Mouse (Mus musculus) spleen, adult 2 months (tissue): ENCODE results near the gene Megf6. TPM values are rescaled to one million over a fixed set of nuclear protein-coding genes. Genes with fewer than 3 reads are reported as not detected.

Experiments used
- DNase-seq, 2 experiments: peaks; one replicate each; pipeline versions ENCODE4 v3.0.0 to v3.0.0-alpha.2; 2012 to 2021; ENCODE audit warnings: low spot score in 2 of 2, low read depth in 1 of 2
- H3K27ac ChIP-seq: fragments of 200-500 bp; 2 replicates; pipeline ENCODE4 v1.5.1; 2012; ENCODE audit warnings: low read length, inconsistent platforms; ENCODE audit not compliant: insufficient read depth
- H3K27me3 ChIP-seq: fragments of 200-500 bp; 2 replicates; pipeline ENCODE4 v1.6.1; 2012; ENCODE audit warnings: mild to moderate bottlenecking, moderate library complexity, low read length, inconsistent platforms; ENCODE audit not compliant: control insufficient read depth, insufficient read depth
- H3K36me3 ChIP-seq: fragments of 200-500 bp; 2 replicates; pipeline ENCODE4 v1.6.1; 2012; ENCODE audit warnings: mild to moderate bottlenecking, low read length, inconsistent platforms; ENCODE audit not compliant: control insufficient read depth, insufficient read depth
- H3K4me1 ChIP-seq: fragments of 200-500 bp; 2 replicates; pipeline ENCODE4 v1.6.1; 2011; ENCODE audit warnings: inconsistent platforms; ENCODE audit not compliant: control insufficient read depth, insufficient read depth, insufficient read length
- H3K4me3 ChIP-seq: fragments of 200-500 bp; 2 replicates; pipeline ENCODE4 v1.5.1; 2011; ENCODE audit warnings: mild to moderate bottlenecking, inconsistent platforms; ENCODE audit not compliant: insufficient read depth, insufficient read length; ENCODE audit errors: extremely low read depth
- CTCF ChIP-seq: fragments of 200-500 bp; IDR thresholded peaks from 2 replicates; pipeline ENCODE4 v1.5.1; 2011; ENCODE audit warnings: mild to moderate bottlenecking, inconsistent platforms; ENCODE audit not compliant: insufficient read depth, insufficient read length, insufficient replicate concordance; ENCODE audit errors: extremely low read depth
- POLR2A ChIP-seq: fragments of 200-500 bp; IDR thresholded peaks from 2 replicates; pipeline ENCODE4 v1.6.1; 2011; ENCODE audit warnings: low read depth, low read length, inconsistent platforms
- WGBS: fragments of 180-500 bp; shearing (Covaris S2); methylation state at CpG from one replicate; pipeline ENCODE4 v1.1.7; 2018; 5-methylcytosine and 5-hydroxymethylcytosine counted together
- polyA plus RNA-seq: library from polyadenylated mRNA; depleted of rRNA; stranded (reverse); fragments of >200 nt; gene quantifications from 2 replicates; pipeline ENCODE4 v1.2.3, GENCODE M21; 2012; rRNA removed

The Megf6 gene
- 6.8 and 7.4 TPM in 2 replicates for polyA plus RNA-seq

DNA sequence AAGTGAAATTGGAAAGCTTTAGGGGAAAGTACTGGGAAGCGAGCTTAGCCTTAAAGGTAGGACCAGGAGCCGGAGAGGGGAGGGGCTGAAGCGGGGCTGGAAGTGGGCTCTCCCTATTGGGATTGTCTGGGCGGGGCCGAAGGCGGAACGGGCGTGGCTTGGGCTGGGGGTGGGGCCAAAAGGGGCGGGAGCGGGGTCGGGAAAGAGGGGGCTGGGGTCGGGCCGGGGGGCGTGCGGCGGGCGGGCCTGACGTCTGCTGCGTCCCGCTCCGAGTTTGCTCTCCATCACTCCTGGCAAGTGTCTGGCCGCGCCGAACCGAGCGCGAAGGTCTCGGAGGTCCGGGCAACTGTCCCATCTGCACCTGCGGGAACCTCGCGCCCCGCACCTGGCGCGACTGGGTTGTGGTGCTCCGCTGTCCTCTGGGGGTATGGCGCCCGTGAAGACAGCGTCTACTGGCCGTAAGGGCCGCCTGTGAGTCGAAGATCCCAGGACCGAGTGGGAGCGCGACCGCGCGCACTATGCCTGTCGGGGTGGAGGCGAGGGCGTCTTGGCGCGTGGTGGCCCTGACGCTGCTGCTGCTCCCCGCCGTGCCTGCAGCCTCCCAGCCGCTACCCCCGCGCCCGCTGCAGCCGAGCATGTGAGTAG, at the start of gene Megf6:
Gene Megf6 (plus strand): TSS at position 225 of the 645 bp plus-strand sequence.
- Histone ChIP-seq H3K4me3 (peak within 1 kb of the TSS; percentile 23; the same call in 1 of the 2 replicates), H3K27me3 (peaks cover 13% of the 10 kb centered on the region), H3K4me1 (peaks cover 5% of the 10 kb centered on the region; the same call in 1 of the 2 replicates), H3K36me3 (no peaks in the 10 kb centered on the region), H3K27ac (no peak within 1 kb of the TSS)
- 1% methylated on average over 51 of the region's 61 CpGs for WGBS
- TF ChIP-seq POLR2A (no peak), CTCF (no peak)
- DNase-seq = no peak

DNA sequence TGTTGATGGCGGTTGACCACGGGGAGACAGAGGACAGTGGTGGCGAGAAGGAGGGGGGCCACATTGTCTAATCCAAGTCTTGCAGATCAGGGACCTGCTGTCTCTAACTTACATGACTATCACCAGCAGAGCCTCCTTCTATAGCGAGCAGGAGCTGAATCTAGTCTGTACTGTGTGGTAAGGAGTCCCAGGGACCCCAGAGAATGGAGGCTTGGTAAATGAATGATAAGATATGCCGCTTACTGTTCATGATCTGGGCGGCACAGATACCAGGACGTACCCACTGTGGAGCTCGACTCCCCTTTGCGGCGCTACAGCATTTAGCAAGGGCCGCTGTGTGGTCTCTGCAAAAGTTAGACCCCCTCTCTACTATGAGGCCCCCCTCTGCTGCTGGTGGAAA, 48.7 kb upstream of the Megf6 start:
- no peak for DNase-seq
- Histone ChIP-seq H3K27ac (no peak overlapping the region), H3K27me3 (no peaks in the 10 kb centered on the region), H3K36me3 (no peaks in the 10 kb centered on the region), H3K4me3 (no peak overlapping the region), H3K4me1 (no peaks in the 10 kb centered on the region)
- 75% methylated on average over 11 of the region's 11 CpGs for WGBS
- no peak for TF ChIP-seq POLR2A
- no peak for TF ChIP-seq CTCF

DNA sequence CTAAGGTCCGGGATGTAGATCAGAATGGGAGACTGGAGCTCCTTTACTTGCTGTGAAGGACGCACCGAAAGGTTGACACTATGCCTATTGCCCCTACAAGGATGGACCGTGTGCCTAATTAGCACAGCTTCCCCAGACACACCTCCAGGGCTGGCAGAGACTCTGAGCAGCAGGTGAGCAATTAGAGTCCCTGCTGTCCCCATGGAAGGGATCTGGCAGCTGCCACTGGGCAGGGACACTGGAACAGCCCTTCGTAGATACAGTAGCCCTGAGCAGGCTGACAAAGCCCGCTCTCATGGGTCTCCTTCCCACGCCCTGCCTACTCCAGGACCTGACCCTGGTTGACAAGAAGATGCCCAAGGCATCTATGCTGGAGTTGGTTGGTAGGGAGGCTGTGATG, 48.2 kb upstream of the Megf6 start:
- TF ChIP-seq POLR2A (no peak), CTCF (no peak)
- no peak for DNase-seq
- H3K36me3 ChIP-seq = no peaks in the 10 kb centered on the region
- no peak overlapping the region for H3K4me3 ChIP-seq
- no peak overlapping the region for H3K27ac ChIP-seq
- no peaks in the 10 kb centered on the region for H3K27me3 ChIP-seq
- H3K4me1 ChIP-seq = no peaks in the 10 kb centered on the region
- 79% methylated on average over 7 of the region's 7 CpGs for WGBS

DNA sequence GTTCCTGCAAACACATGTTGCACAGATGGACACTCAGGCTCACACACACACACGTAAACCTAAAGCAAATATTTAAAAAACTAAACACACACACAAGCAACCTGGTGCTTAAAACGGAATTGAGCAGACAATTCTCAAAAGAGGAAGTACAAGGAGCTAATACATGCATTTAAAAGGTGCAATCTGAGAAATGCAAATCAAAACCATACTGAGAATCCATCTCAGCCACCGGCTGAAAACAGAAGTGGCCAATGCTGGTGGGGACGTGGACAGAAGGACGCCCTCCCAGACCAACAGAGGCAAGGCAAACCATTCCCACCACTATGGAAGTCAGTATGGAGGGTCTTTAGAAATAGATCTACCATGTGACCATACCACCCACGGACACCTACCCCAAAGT, 47.0 kb upstream of the Megf6 start:
- Histone ChIP-seq H3K4me1 (no peaks in the 10 kb centered on the region), H3K4me3 (no peak overlapping the region), H3K27me3 (no peaks in the 10 kb centered on the region), H3K27ac (no peak overlapping the region), H3K36me3 (no peaks in the 10 kb centered on the region)
- TF ChIP-seq POLR2A (no peak), CTCF (no peak)
- WGBS = 35% methylated on average over 6 of the region's 6 CpGs
- no peak for DNase-seq

DNA sequence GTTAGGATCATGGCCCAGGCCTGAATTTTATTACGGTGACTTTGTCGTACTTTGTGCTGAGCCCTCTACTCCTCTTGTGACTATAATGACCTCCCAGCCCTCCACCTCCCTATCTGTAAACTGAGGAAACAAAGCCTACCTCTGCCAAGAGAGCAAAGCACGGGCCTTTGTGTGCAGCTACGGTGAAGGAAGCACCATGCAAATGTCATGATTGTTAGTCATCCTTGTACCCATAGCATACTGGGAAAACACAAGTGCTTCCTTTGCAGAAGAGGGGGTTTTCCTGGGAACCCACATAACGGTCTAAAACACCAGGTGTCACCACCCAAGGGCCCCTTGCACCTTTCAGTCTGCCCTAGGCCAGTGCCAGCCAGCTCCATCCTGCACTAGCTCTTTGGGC, 45.3 kb upstream of the Megf6 start:
- TF ChIP-seq POLR2A = no peak
- TF ChIP-seq CTCF = no peak
- no peaks in the 10 kb centered on the region for H3K4me1 ChIP-seq
- no peak for DNase-seq
- no peak overlapping the region for H3K4me3 ChIP-seq
- no peaks in the 10 kb centered on the region for H3K36me3 ChIP-seq
- H3K27ac ChIP-seq = no peak overlapping the region
- H3K27me3 ChIP-seq = no peaks in the 10 kb centered on the region
- 64% methylated on average over 5 of the region's 5 CpGs for WGBS

DNA sequence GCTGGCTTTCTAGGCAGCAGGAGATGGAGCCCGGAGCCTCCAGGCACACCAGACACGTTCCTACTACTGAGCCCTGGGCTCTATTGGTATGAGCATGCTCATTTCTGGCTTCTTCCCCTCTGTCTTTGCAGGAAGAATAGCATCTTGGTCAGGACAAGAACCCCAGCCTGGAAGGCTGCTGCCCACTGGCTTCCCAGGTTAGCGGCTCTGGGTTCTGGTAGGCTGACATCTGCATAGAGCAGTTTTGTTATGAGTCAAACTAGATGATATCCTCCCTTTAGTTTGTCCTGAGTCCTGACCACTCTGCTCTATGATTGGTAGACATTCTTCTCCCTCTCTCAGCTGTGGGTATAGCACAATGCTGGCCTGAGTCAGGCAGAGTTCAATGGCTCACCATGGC, 43.3 kb upstream of the Megf6 start:
- Histone ChIP-seq H3K4me1 (no peaks in the 10 kb centered on the region), H3K4me3 (no peak overlapping the region), H3K27ac (no peak overlapping the region), H3K27me3 (no peaks in the 10 kb centered on the region), H3K36me3 (no peaks in the 10 kb centered on the region)
- DNase-seq = no peak
- WGBS = 77% methylated on average over 3 of the region's 3 CpGs
- TF ChIP-seq POLR2A (no peak), CTCF (no peak)

DNA sequence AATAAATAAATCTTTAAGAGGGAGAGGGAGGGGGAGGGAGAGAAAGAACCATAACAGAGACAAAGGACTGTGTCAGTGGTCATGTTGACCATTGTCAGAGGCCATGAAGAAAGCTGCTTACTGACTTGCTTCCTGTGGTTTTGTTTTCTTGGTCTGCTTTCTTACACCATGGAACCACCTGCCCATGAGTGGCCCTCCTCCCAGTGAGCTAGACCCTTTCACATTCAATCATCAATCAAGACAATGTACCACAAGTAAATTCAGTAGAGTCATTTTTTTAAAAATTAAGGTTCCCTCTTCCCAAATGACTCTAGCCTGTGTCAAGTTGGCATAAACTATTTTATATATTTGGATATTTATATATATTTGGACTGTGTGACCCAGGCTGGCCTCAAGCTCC, 40.6 kb upstream of the Megf6 start:
- H3K4me1 ChIP-seq = no peaks in the 10 kb centered on the region
- H3K27me3 ChIP-seq = no peaks in the 10 kb centered on the region
- no peak for DNase-seq
- no peak overlapping the region for H3K4me3 ChIP-seq
- no peak overlapping the region for H3K27ac ChIP-seq
- H3K36me3 ChIP-seq = no peaks in the 10 kb centered on the region
- TF ChIP-seq CTCF (no peak), POLR2A (no peak)
